14 mouse cellular contexts compared by ENCODE assay signal in genomic region chr13:45897571-45897970, GRCm38 (mm10).
DNase-seq lines count a peak whose midpoint lies in the region; ATAC-seq and TF ChIP-seq lines count a peak whose summit lies in the region.
"Had no signal": no experiment of that assay in that cellular context is flagged by ENCODE, and none has a peak within 500 bp of the region (broad histone marks: within the 10 kb centered on the region; RNA-seq: fewer than 3 reads in every experiment).

No protein-coding gene starts in this region.

- H3K9ac ChIP-seq in kidney, embryonic 15.5 days = no peak overlapping the region
- H3K9ac ChIP-seq in stomach, embryonic 15.5 days = no peak overlapping the region
- H3K9ac ChIP-seq: liver, postnatal 0 days; neural tube, embryonic 13.5 days had no signal

- 24% methylated on average over 2 of the region's 2 CpGs for WGBS in kidney, embryonic 15.5 days
- 26% methylated on average over 2 of the region's 2 CpGs for WGBS in stomach, embryonic 15.5 days

- H3K9me3 ChIP-seq in kidney, embryonic 15.5 days (replicated peaks) = no peaks in the 10 kb centered on the region
- H3K9me3 ChIP-seq in stomach, embryonic 15.5 days = no peaks in the 10 kb centered on the region
- H3K9me3 ChIP-seq: neural tube, embryonic 13.5 days had no signal

- H3K4me3 ChIP-seq in gastrocnemius, adult 2 months = no peak overlapping the region
- H3K4me3 ChIP-seq in kidney, embryonic 15.5 days (replicated peaks) = no peak overlapping the region
- H3K4me3 ChIP-seq in stomach, embryonic 15.5 days (replicated peaks) = no peak overlapping the region
- H3K4me3 ChIP-seq: heart, adult 2 months; neural tube, embryonic 13.5 days had no signal

- peak; percentile 40; the same call in 1 of the 2 replicates for ATAC-seq in kidney, embryonic 15.5 days (replicated peaks; ENCODE audit: low FRiP score)
- no peak; the same call in 1 of the 2 replicates for ATAC-seq in stomach, embryonic 15.5 days (ENCODE audit: insufficient read depth, low FRiP score, low read depth)
- ATAC-seq: hindbrain, postnatal 0 days; liver, postnatal 0 days had no signal

- no peaks in the 10 kb centered on the region for H3K27me3 ChIP-seq in kidney, embryonic 15.5 days
- H3K27me3 ChIP-seq in stomach, embryonic 15.5 days (replicated peaks) = no peaks in the 10 kb centered on the region
- H3K27me3 ChIP-seq: neural tube, embryonic 13.5 days had no signal

- intact Hi-C loops in gastrocnemius, adult 2 months (cut with DNase I) = no loop called here
- intact Hi-C loops in left cerebral cortex, postnatal 14 days (cut with DNase I) = no loop called here

- DNase-seq in gastrocnemius, adult 2 months = peak; percentile 30
- DNase-seq in gastrocnemius, postnatal 10 days = no peak
- peak; percentile 6 for DNase-seq in ZHBTc4 (ENCODE audit: low read depth, low spot score)
- no peak for DNase-seq in gastrocnemius, postnatal 4 days (ENCODE audit: low spot score in 2 of 2)
- DNase-seq in left cerebral cortex, postnatal 14 days (ENCODE audit: low spot score in 2 of 2) = no peak
- no peak for DNase-seq in spleen, adult 12 weeks (ENCODE audit: low spot score)
- DNase-seq: cerebellum, adult 9-10 months; embryo, embryonic 11 days; liver, postnatal 0 days had no signal

- no peak overlapping the region for H3K4me2 ChIP-seq in kidney, embryonic 15.5 days
- H3K4me2 ChIP-seq in stomach, embryonic 15.5 days = no peak overlapping the region
- H3K4me2 ChIP-seq: neural tube, embryonic 13.5 days had no signal

- no peaks in the 10 kb centered on the region for H3K36me3 ChIP-seq in kidney, embryonic 15.5 days
- no peaks in the 10 kb centered on the region for H3K36me3 ChIP-seq in stomach, embryonic 15.5 days
- H3K36me3 ChIP-seq: neural tube, embryonic 13.5 days had no signal

- H3K27ac ChIP-seq in gastrocnemius, adult 2 months = 0 out of 2 replicates have a peak overlapping the region, but pooled peaks have one; percentile 24
- H3K27ac ChIP-seq in kidney, embryonic 15.5 days = peak overlapping the region; percentile 56; the same call in 1 of the 2 replicates
- H3K27ac ChIP-seq in stomach, embryonic 15.5 days = peak overlapping the region; percentile 13; the same call in 1 of the 2 replicates
- H3K27ac ChIP-seq: heart, adult 2 months; hindbrain, postnatal 0 days; neural tube, embryonic 13.5 days had no signal

- H3K4me1 ChIP-seq in kidney, embryonic 15.5 days = peaks cover 32% of the 10 kb centered on the region
- H3K4me1 ChIP-seq in stomach, embryonic 15.5 days = peaks cover 15% of the 10 kb centered on the region; the same call in 1 of the 2 replicates

- TF ChIP-seq CTCF in gastrocnemius, adult 2 months (IDR thresholded peaks at IDR 0.05) = no peak

Comparison
In these comparisons a context has a peak if more than half of its experiments do, and no peak if none do; other contexts are left out.
1. DNase-seq: peak in gastrocnemius, adult 2 months (single experiment) and ZHBTc4 (single experiment); none in gastrocnemius, postnatal 10 days (single experiment), gastrocnemius, postnatal 4 days (0 of 2), left cerebral cortex, postnatal 14 days (0 of 2) and spleen, adult 12 weeks (single experiment).
2. Peak in every context shown above with its lines, with median percentiles within 50 percentile points of each other: H3K27ac ChIP-seq.